Mouse (Mus musculus): Measurements from ENCODE around the gene Cachd1.

Gene Cachd1

DNA sequence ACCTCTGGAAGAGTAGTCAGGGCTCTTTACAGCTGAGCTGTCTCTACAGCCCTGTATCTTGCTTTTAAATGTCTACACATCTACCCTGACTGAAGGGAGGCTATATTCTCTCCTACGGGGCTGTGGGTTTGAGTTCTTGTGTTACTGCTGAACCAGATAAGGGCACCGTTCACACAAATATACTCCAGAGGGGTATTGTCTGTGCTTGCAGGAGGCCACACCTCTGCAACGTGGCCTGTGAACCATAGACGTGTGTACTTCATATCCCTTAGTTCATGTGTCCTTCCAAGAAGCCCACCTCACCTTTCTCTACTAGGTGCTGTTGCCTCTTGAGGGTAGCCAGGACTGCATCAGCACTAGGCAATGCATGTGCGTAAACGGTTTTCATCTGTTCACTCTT is 215.6 kb downstream of the Cachd1 start:
- no peak for DNase-seq (ENCODE audit: low read depth)

DNA sequence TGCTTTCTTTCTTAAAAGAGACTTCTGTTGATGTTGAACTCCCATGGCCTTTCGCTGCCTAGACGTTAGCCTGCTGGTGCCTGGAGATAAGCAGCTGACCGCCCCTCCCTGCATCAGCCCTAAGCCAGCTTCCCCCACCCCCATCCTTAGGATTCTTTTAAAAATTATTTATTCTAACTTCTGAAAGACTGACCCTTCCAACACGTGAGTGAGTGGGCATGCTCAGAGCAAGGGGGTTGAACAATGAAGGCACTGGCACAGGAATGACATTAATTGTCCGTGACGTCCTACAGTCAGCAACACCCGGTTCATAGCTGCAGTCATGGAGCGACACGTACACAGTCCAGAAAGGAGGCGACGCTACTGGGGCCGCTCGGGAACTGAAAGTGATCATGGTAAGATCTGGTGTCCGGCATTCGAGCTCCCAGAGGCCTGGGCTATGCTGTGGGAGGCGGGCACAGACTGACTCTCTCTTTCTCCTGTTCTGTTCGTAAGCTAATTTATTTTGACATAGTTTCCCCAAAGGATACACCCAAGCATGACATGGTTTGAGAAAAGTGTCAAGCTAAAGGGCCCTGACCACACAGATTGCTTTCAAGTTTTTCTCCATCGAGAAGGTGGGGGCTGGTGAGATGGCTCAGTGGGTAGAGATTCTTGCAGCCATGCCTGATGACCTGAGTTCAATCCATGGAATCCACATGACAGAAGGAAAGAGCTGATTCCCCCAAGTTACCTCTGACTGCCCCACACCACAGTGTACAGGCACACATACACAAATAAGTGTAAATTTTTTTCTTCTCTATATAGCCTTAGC is 218.2 kb downstream of the Cachd1 start:
- no peak for DNase-seq (ENCODE audit: low read depth)

DNA sequence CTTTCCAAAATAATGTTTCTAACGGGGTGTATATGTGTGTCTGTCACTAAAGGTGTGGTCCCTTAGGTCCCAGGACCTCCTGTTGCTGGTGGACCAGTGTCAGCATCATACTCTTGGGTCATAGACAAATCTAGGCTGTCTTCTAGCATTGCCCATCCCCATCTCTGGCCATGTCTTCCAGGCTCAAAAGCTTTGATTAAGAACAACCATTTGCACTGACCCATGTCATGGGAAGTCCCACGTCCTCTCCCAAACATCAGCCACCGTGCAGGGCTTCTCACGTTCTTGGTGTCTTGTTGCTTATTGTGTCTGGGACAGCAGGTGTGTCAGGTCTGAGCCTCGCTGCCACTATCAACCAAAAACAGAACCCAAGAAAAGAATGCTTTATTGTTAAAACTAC is 219.1 kb downstream of the Cachd1 start:
- DNase-seq (ENCODE audit: low read depth): no peak

DNA sequence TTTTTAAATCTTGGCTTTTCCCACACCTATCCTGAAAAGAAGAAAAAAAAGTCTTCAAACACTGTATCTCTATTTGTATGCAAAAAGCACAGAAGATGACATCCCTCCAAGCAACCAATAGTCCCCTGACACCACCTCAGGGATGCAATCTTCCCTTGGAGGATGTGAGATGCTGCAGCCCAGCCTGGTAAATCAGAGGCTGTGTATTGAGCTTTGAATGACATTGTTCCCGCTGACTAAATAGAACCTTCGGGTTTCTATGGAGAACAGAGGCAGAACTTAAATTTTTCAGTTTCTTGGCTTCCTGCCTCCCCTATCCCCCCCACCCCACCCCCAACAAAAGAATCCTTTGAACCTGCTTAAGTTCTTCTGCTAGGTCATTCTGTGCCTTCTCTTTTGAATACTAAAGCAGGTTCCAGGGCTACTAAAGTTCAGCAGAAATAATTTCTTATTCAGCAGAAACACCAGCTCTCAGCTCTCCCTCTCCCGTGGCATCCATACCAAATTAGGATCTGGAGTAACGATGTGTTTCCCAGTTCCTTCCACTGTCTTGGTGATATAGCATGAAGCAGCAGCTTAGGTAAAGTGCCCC is 219.7 kb downstream of the Cachd1 start:
- no peak for DNase-seq (ENCODE audit: low read depth)

DNA sequence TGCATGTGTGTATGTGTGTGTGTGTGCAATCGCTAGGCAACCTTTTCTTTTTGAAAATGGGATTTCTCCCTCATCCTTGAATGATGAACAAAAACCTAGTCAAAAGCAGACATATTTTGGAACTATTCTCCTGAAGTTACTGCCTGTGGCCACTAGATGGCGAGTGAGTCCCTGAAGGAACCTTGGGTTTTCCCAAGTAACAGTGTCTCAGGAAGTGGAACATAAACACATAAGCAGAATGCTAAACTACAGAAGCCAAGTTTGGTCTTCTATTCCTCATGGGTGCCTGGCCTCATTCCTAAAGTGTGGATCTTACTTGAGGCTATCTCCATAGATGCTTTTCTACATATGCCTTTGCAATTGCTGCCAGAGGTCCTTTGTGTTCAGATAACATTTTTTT is 221.7 kb downstream of the Cachd1 start:
- peak; percentile 59 for DNase-seq (ENCODE audit: low read depth)

DNA sequence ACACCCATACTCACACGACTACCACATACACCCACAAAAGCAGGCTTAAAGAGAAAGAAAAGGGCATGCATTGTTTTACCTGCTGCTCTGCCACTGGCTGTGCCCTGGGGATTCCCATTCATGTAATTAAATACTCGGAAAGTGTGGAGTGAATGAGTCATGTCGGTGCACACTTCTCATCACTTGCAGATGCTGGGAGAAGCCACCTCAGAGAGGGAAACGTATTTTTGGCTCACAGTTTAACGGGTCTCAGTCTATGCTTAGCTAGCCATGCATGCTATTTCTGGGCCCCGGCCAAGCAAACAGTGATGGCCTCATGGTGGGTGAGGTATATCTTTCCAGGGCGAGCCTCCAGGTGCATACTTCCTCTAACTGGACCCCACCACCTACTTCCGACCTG is 222.4 kb downstream of the Cachd1 start:
- DNase-seq (ENCODE audit: low read depth): no peak

DNA sequence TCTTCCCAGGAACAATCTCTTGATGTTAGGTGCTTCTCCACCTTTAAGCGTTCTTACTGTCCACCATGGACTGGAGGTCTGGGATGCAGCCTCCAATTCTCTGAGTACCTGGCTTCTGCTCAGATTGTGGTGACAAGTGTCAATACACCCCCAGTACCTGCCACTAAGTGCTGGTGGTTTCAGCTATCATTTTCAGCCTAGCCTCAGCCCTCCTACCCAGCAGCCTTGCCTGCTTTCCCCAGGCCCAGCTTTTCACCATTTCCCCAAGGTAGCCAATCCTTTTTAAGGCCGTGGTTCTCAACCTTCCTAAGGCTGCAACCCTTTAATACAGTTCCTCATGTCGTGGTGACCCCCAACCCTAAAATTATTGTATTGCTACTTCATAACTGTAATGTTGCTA is 224.1 kb downstream of the Cachd1 start:
- DNase-seq (ENCODE audit: low read depth): no peak

DNA sequence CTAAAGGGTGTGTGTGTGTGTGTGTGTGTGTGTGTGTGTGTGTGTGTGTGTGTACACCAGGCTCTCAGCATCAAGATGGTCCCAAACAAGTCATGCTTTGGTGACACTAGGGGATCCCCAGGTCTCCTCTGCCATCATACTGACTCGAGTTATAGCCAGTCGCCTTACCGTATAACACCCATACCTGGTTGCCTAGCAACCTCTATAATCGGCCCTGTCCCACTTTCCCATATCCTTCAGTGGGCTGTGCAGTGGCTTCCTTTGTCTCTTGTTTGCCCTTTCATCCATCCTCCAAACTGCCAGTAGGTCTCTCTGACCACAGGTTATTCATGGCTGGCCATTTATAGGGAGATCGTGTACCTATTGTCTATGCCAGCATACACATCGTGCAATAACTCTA is 224.6 kb downstream of the Cachd1 start:
- no peak for DNase-seq (ENCODE audit: low read depth)

DNA sequence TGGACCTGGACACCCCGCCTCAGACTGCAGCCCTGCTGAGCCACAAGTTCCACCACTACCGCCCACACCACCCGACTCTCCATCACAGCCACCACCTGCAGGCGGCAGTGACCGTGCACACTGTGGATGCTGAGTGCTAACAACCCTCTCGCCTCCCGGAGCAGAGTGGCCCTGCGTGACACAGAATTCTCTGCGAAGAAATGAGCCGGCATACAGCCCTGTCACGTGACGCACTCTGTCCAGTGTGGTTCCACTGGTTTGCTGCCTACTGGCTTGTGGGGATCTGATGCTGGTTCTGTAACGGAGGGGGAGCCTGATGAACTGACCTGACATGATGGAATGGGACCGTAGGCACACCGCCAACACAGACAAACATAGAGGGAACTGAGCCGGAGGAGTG is 226.5 kb downstream of the Cachd1 start:
- DNase-seq (ENCODE audit: low read depth): no peak

DNA sequence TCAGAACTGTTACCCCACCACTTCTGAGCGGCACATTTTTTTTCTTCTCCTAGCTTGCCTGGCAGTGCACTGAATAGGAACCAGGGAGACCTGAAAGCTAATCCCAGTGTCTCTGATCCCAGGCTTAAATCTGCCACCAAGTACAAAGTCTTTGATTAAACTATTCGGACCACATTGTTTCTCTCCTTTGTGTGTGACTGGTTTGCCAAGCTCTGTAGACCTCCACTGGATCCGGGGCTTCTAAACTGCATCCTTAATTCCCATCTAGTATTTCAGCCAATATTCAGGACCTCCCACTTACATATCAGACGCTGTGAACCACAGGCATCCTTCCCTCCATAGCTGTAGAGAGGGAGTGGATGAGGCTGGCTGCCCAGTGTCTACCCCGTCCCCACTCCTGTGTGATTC is 231.9 kb downstream of the Cachd1 start:
- DNase-seq (ENCODE audit: low read depth): no peak

DNA sequence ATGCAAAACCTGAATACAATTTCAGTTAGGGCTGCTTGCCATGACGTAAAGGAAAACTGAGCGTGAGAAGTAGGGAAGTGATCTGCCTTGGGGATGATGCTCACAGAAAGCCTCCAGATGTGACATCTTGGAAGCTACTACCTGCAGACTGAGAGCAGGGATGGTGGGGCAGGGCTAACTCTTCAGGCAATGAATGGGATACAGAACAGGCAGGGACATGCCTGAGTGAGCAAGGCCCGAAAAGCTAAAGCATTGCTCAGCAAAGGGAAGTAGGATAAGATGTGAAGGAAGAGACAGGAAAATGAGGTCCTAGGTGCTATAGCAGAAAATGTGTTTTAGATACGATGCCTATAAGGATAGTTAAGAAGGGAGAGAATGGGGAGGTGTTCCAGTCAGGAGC is 232.6 kb downstream of the Cachd1 start:
- DNase-seq (ENCODE audit: low read depth): no peak

DNA sequence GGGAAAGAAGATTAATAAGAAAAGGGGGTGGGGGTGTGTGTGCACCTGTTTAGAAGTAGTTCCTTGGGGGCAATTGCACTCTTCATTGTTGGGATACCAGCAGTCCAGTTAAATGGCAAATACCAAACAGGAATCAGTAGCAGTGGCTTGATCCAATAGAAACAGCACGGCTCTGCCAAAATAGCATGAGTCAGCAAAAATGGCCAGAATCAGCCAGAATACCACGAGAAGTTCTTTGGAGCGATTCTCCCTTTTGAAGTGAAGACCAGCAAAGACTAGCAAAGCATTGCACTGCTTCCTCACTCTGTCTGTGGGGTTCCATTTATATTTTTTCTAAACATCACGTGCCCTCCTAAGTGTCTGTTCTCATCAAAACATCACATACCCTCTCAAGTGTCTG is 241.3 kb downstream of the Cachd1 start:
- DNase-seq (ENCODE audit: low read depth): no peak

DNA sequence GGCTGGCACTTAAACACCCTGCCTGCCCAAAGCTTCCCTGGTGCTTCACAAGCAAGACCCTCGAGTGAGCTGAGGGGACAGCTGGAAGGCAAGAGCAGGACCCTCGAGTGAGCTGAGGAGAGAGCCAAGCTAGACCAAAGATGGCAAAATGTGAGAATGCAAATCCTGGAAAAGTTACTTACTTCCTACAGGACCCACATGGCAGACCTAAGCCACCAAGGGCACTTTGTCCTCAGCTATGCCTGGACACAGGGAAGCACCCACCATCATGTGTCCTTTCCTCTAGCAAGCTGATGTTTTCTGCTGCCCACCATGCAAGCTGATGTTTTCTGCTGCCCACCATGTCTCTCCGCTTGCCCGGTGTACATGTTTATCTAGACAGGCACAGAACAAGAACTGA is 244.1 kb downstream of the Cachd1 start, which contains the start of gene Gm10577:
Gm10577 (minus strand) TSS at position 101 of the 400 bp plus-strand sequence.
- no peak for DNase-seq (ENCODE audit: low read depth)

DNA sequence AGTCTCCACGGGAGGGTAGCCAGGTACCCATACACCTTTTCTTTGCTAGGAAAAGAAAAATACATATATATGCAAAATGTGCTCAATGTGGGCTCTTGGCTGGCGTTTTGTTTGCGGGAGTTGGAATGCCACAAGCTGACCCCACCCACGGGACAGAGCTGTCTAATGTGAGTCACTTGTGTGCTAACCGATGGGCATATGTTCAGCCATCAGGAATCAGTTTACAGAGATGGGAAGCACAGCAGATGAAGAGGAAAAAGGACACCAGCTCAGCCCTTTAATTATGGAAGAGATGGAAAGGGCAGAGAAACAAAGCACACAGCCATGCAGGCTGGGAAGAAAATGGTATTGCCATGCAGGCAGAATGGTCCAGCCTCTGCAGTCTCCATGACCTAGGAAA is 250.1 kb downstream of the Cachd1 start:
- no peak for DNase-seq (ENCODE audit: low read depth)

DNA sequence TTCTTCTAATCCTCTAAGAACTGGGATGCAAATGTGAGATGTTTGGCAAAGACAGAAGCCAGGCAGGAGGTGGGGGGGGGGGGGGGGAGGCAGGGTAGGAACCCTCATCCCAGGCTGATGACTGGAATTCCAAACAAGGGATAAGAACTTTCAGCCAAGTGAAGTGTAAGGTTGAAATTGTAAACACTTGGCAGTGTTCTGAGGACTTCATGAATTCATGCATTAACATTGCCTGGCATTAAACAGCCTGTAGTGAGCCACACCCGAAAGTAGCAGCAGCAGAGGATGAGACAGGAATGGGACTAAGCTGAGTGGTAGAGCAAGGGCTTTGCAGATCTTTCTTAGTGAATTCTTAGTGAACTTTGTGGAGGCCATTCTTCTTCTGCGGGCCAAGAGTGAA is 250.5 kb downstream of the Cachd1 start:
- no peak for DNase-seq (ENCODE audit: low read depth)

DNA sequence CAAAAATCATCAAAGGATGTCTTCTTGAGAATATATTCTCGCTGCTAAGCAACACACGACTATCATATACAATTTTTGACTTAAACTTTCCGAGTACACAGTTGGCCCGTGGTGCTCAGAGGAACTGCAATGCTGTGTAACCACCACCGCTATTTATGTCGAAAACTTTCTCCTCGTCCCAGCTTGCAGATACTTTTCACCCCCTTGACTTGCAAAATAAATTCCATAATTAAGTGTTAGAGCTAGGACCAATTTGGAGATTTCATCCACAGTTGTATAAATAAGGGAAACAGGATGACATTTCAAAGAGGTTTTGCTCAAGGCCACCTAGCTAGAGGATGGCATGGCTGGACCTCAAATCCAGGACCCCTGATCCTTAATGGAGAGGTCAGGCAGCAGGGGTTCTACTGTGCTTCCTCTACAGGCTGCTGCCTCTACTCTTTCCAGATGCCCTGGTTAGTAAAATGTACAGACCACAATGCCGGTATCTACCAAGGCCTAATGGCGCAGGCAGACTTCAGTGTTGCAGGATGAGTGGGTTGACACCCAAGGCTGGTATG is 251.5 kb downstream of the Cachd1 start:
- no peak for DNase-seq (ENCODE audit: low read depth)

DNA sequence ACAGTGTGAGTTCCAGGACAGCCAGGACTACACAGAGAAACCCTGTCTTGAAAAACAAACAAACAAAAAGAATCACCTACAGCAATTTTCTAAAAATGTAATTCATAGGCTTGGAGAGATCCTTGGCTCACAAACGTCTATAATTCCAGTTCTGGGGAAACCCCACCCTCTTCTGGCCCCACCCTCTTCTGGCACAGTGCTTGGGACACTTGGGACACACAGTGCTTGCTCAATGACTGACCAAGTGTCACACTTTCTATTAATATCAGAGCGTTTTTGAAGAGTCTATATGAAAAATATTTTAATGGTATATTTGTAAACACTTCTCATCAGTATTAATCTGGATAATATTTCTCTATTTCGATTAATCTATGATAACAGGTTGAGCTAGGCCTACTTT is 256.6 kb downstream of the Cachd1 start:
- DNase-seq (ENCODE audit: low read depth): no peak

DNA sequence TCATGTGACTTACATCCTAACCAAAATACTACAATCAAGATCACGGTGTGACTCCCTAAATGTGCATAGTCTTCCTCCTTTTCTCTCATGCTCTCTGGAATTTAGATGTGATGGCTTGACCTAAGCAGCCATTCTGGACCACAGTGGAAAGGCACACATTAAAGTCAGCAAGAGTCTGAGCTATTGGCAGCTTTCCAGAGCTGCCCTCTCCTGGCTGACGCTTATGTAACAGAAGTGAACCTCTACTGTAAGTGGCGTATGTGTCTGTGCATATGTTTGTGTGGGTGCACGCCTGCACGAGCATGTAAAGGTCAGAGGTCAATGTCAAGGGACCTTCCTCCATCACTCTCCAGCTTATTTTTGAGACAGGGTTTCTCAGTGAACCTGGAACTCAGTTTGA is 258.7 kb downstream of the Cachd1 start:
- DNase-seq (ENCODE audit: low read depth): no peak

DNA sequence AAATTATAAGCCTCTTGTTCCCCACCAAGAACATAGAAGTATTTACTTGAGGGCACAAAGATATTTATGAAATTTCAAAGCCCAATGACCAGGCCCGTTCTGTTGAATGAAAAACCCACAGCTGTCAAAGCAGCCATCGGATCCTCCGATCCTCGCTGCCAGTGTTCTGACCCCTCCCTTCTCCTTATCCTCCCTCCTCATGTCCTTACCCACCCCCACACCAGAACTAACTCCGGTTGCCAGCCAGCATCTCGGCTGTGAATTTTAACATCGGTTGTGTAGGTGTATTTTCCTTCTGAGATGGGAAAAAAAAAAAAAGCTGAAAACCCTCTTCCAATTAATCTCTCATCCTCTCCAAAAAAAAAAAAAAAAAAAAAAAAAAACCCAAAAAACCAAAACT is 260.7 kb downstream of the Cachd1 start:
- DNase-seq (ENCODE audit: low read depth): no peak

DNA sequence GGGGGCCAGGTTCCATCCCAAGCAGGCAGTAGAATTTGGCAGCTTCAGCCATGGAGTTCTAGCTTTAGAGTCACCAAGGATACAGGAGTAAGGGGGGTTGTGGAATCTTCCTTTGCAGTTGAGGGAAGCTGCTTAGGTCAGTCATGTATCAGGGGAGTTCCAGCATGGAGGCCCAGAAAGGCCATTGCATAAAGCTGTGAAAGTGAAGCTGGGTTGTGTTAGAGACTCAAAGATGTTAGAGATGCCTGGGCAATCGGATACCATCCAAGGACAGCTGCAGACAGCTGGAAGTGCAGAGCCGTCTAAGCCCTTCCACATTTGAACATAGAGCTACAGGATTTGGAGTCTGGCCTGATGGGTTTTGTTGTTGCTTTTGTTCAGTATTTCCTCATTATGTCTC is 267.2 kb downstream of the Cachd1 start:
- no peak for DNase-seq (ENCODE audit: low read depth)

DNA sequence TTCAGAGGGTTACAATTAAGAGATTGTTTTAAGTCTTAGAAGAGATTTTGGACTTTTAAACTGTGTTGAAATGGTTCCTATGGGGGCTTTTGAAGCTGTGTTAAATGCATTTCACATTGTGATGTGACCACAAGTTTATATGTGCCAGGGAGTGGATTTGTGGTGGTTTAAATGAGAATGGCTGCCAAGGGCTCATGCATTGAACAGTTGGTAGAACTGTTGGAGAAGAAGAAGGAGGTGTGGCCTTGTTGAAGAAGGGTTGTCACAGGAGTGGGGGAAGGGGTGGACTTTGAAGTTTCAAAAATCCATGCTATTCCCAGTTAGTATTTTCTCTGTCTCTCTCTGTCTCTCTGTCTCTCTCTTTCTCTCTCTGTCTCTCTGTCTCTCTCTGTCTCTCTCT is 267.7 kb downstream of the Cachd1 start:
- DNase-seq (ENCODE audit: low read depth): no peak

DNA sequence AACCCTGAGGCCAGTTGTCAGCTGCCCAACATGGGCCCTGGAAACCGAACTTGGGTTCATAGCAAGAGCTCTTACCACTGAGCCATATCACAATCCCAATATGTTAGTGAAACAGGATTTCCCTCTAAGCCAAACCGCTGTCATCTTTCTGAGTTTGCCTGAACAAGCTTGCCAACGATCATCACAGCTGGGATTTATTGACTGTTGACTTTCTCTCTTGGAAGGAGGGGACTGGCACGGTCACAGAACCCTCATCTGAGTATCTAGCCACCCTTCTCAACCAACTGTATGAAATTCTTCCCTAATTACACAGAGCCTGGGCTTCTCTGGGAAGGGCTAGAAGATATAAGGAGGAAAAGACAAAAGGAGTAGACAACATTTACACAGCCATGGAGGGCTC is 270.1 kb downstream of the Cachd1 start:
- DNase-seq (ENCODE audit: low read depth): no peak

DNA sequence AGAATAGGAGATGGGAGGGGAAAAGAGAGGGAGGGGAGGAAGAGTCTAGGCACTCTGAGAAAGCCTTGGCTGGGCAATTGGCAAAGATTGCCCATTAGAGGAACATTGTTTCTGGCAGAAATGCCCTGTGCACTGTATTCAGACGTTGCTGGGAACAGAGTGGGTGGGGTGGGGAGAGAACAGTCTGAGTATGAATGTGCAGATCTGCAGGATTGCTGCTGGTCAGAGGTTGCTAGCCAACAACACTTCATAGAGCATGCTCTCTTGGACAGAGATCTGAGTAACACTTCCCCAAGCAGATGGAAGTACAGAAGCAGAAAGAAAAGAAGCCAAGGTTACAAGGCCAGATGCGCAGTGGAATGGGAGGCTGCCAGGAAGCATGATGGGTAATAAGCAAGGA is 285.7 kb downstream of the Cachd1 start:
- no peak for DNase-seq (ENCODE audit: low read depth)

DNA sequence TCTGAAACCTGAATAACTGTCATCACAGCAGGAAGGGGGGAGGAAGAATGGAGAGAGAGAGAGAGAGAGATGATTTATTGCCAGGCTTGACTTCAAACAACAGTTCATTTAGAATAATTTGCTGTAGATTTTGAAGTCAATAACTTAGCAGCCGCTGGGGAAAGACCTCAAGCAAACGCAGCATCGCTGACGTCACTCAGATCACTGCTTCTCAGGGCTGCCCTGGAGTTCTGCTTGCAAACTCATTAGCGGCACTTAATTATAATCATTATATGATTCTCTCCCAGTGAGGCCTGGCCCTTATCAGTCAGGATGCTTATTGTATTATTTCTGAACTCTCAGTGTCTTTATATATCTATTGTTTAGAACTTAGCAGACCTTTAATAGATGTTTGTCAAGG is 289.9 kb downstream of the Cachd1 start:
- no peak for DNase-seq (ENCODE audit: low read depth)

All from induced T-regulatory cell, adult 2 months (primary cell).